Mouse (Mus musculus) frontal cortex, postnatal 10 days (tissue): Measurements from ENCODE around the gene Cobl.

ENCODE experiments used
- DNase-seq, 2 experiments: peaks; one replicate each; pipeline ENCODE4 v3.0.0; 2022; ENCODE audit warnings: low spot score in 2 of 2, mixed read lengths in 1 of 2

The Cobl gene

GRCm38 (mm10) chr11:12384826-12385225 is 79.9 kb downstream of the Cobl start:
- peak in 1 of 2 experiments; percentile 23 for DNase-seq

- DNase-seq = no peak
Measured at GRCm38 (mm10) chr11:12382991-12383390, 81.8 kb downstream of the Cobl start.

- no peak for DNase-seq
Measured at GRCm38 (mm10) chr11:12381096-12381495, 83.7 kb downstream of the Cobl start.

- DNase-seq = no peak
Measured at GRCm38 (mm10) chr11:12376628-12377027, 88.1 kb downstream of the Cobl start.

- DNase-seq = peak; percentile 52 to 79
Measured at GRCm38 (mm10) chr11:12373106-12374098, 91.4 kb downstream of the Cobl start.

- DNase-seq = no peak
Measured at GRCm38 (mm10) chr11:12370957-12371356, 93.8 kb downstream of the Cobl start.

GRCm38 (mm10) chr11:12367426-12368178 is 97.2 kb downstream of the Cobl start:
- no peak for DNase-seq

- DNase-seq = peak; percentile 35 to 61
Measured at GRCm38 (mm10) chr11:12359336-12360000, 105.3 kb downstream of the Cobl start.

- DNase-seq = no peak
Measured at GRCm38 (mm10) chr11:12358602-12359001, 106.2 kb downstream of the Cobl start.

- no peak for DNase-seq
Measured at GRCm38 (mm10) chr11:12355681-12356080, 109.1 kb downstream of the Cobl start.

- DNase-seq = no peak
Measured at GRCm38 (mm10) chr11:12350986-12351546, 113.7 kb downstream of the Cobl start.

- no peak for DNase-seq
Measured at GRCm38 (mm10) chr11:12350086-12350485, 114.7 kb downstream of the Cobl start.

GRCm38 (mm10) chr11:12346486-12346885 is 118.3 kb downstream of the Cobl start:
- no peak for DNase-seq

- DNase-seq = no peak
Measured at GRCm38 (mm10) chr11:12343686-12344085, 121.1 kb downstream of the Cobl start.

- DNase-seq = no peak
Measured at GRCm38 (mm10) chr11:12340697-12341096, 124.1 kb downstream of the Cobl start.

GRCm38 (mm10) chr11:12336145-12336544 is 128.6 kb downstream of the Cobl start:
- DNase-seq = peak in 1 of 2 experiments; percentile 16

- peak; percentile 20 to 53 for DNase-seq
Measured at GRCm38 (mm10) chr11:12331997-12332396, 132.8 kb downstream of the Cobl start.

- no peak for DNase-seq
Measured at GRCm38 (mm10) chr11:12321445-12321844, 143.3 kb downstream of the Cobl start.

- DNase-seq = no peak
Measured at GRCm38 (mm10) chr11:12319318-12319717, 145.4 kb downstream of the Cobl start.

GRCm38 (mm10) chr11:12315670-12316069 is 149.1 kb downstream of the Cobl start:
- DNase-seq = no peak

- no peak for DNase-seq
Measured at GRCm38 (mm10) chr11:12314278-12315043, 150.3 kb downstream of the Cobl start.
